Mouse (Mus musculus): ENCODE data around the gene Gm28374. TPM values are rescaled to one million over a fixed set of nuclear protein-coding genes. Genes with fewer than 3 reads are reported as not detected.
A peak's percentile ranks its signal among the peaks of the same experiment; 100 is the strongest.
"Not testable (repeated sequence)": the region's sequence is repeated elsewhere in the genome, so short reads cannot be mapped to it uniquely, and the experiment has no call there.

Gm28374 gene
- total and polyA plus RNA-seq, 3 experiments, result 0.40 TPM; not detected in 2

- peak overlapping the region; percentile 38; the same call in 1 of the 2 replicates for H3K4me2 ChIP-seq (ENCODE audit: insufficient read depth, low read depth, poor library complexity, severe bottlenecking)
- H3K4me3 ChIP-seq (replicated peaks in 1 of 3; ENCODE audit: low read depth in 2 of 3, low read length in 2 of 3, poor library complexity in 1 of 3); H3K9me3 ChIP-seq (replicated peaks; ENCODE audit: low read length); dilution Hi-C loops (cut with MboI; ENCODE audit: extremely low pct_ligation_motif_present, extremely low pct_unique_long_range_greater_than_20kb, low sequenced_read_pairs); H3K27ac ChIP-seq (ENCODE audit: insufficient read depth, low read depth); H3K27me3 ChIP-seq (replicated peaks); in situ Hi-C loops (cut with MboI; ENCODE audit: low pct_ligation_motif_present, low pct_unique_long_range_greater_than_20kb, low sequenced_read_pairs): not testable (repeated sequence)
- peaks cover 22% of the 10 kb centered on the region for H3K79me2 ChIP-seq (replicated peaks; ENCODE audit: control insufficient read depth, extremely low read depth, insufficient read depth, poor library complexity, severe bottlenecking)
- peak; percentile 75; the same call in 1 of the 2 replicates for TF ChIP-seq IRF4 (IDR thresholded peaks at IDR 0.05; ENCODE audit: low read depth, low read length)
- peak; percentile 61 for TF ChIP-seq MYC (IDR thresholded peaks at IDR 0.05; ENCODE audit: low read depth, low read length)
- 0 out of 2 replicates have a peak, but pooled peaks have one; percentile 37 for TF ChIP-seq TBP (conservative IDR thresholded peaks at IDR 0.05; ENCODE audit: low read depth, low read length)
- peak; percentile 40; the same call in 1 of the 2 replicates for TF ChIP-seq JUN (IDR thresholded peaks at IDR 0.05; ENCODE audit: insufficient read depth, low read depth, low read length)
- peak; percentile 55 for TF ChIP-seq SIN3A (IDR thresholded peaks at IDR 0.05; ENCODE audit: low read length)
- peak; percentile 60 for TF ChIP-seq SMC3 (IDR thresholded peaks at IDR 0.05; ENCODE audit: low read depth, low read length)
- peak; percentile 78 for TF ChIP-seq RAD21 (IDR thresholded peaks at IDR 0.05; ENCODE audit: low read depth, low read length)
- TF ChIP-seq CTCF (conservative IDR thresholded peaks at IDR 0.05 in 1 of 2, IDR thresholded peaks at IDR 0.05 in 1 of 2; ENCODE audit: low read depth in 2 of 2, low read length in 2 of 2), result peak in 1 of 2 experiments; percentile 76; a peak in 3 of 4 replicates
- peak; percentile 76 for TF ChIP-seq JUND (conservative IDR thresholded peaks at IDR 0.05; ENCODE audit: low read depth, low read length)
- peak; percentile 68 for DNase-seq (ENCODE audit: extremely low read depth)
- H3K9ac ChIP-seq (ENCODE audit: insufficient read depth, low read depth), result 0 out of 2 replicates have a peak overlapping the region, but pooled peaks have one; percentile 3
- H3K4me1 ChIP-seq (ENCODE audit: control insufficient read depth in 1 of 2, insufficient read depth in 2 of 2), result peaks cover 14 to 37% of the 10 kb centered on the region in 2 experiments
- peaks cover 8 to 11% of the 10 kb centered on the region in 2 experiments for H3K36me3 ChIP-seq (replicated peaks in 1 of 2; ENCODE audit: control insufficient read depth in 1 of 2, insufficient read depth in 1 of 2, low read length in 1 of 2)
Measured at GRCm38 (mm10) chr19:6044102-6044501, 38.0 kb downstream of the Gm28374 start.

DNA sequence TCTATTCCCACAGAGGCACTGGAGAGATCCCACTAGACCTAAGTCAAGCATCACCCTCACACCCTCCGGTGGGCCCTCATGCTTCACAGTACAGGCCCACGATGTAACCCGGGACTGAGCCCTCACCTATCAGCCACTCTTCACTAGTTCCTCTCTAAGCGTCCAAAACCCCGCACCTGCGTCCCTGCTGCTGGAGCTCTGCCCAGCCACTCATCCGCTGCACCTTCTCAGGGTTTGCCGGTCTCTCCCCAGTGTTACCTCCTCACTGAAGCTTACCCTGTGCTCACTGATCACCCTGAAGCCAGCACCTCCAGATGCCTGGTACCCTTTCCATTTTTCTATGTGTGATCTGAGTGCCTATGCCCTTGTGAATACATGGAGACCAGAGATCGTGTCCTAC is 39.8 kb downstream of the Gm28374 start:
- dilution Hi-C loops (cut with MboI; ENCODE audit: extremely low pct_ligation_motif_present, extremely low pct_unique_long_range_greater_than_20kb, low sequenced_read_pairs), result no loop called here

DNA sequence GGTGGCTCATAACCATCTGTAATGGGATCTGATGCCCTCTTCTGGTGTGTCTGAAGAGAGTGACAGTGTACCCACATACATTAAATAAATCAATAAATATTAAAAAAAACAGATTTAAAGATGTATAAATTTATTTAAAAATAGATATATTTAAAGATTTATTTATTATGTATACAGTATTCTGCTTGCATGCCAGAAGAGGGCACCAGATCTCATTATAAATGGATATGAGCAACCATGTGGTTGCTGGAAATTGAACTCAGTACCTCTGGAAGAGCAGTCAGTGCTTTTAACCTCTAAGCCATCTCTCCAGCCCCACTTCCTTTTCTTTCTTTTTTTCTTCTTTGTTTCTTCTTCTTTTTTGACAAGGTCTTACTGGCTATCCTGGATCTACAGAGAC is 42.1 kb downstream of the Gm28374 start:
- Histone ChIP-seq H3K36me3 (replicated peaks in 1 of 2; ENCODE audit: control insufficient read depth in 1 of 2, insufficient read depth in 1 of 2, low read length in 1 of 2) (no peaks in the 10 kb centered on the region), H3K4me2 (ENCODE audit: insufficient read depth, low read depth, poor library complexity, severe bottlenecking) (no peak overlapping the region), H3K27me3 (replicated peaks) (no peaks in the 10 kb centered on the region), H3K4me1 (ENCODE audit: control insufficient read depth in 1 of 2, insufficient read depth in 2 of 2) (peaks cover 12 to 30% of the 10 kb centered on the region in 2 experiments), H3K79me2 (replicated peaks; ENCODE audit: control insufficient read depth, extremely low read depth, insufficient read depth, poor library complexity, severe bottlenecking) (peaks cover 2% of the 10 kb centered on the region), H3K9ac (ENCODE audit: insufficient read depth, low read depth) (no peak overlapping the region), H3K27ac (ENCODE audit: insufficient read depth, low read depth) (no peak overlapping the region), H3K9me3 (replicated peaks; ENCODE audit: low read length) (no peaks in the 10 kb centered on the region), H3K4me3 (replicated peaks in 1 of 3; ENCODE audit: low read depth in 2 of 3, low read length in 2 of 3, poor library complexity in 1 of 3) (no peak overlapping the region)
- in situ Hi-C loops (cut with MboI; ENCODE audit: low pct_ligation_motif_present, low pct_unique_long_range_greater_than_20kb, low sequenced_read_pairs), result no loop called here
- dilution Hi-C loops (cut with MboI; ENCODE audit: extremely low pct_ligation_motif_present, extremely low pct_unique_long_range_greater_than_20kb, low sequenced_read_pairs), result no loop called here
- no peak for DNase-seq (ENCODE audit: extremely low read depth)
- TF ChIP-seq PAX5 (IDR thresholded peaks at IDR 0.05; ENCODE audit: low read length), result no peak
- TF ChIP-seq SIN3A (IDR thresholded peaks at IDR 0.05; ENCODE audit: low read length), result no peak
- TF ChIP-seq MYC (IDR thresholded peaks at IDR 0.05; ENCODE audit: low read depth, low read length), result peak; percentile 81
- no peak for TF ChIP-seq TCF12 (IDR thresholded peaks at IDR 0.05; ENCODE audit: low read depth, low read length)
- TF ChIP-seq NELFE (IDR thresholded peaks at IDR 0.05; ENCODE audit: low read depth, low read length), result no peak
- no peak for TF ChIP-seq IRF4 (IDR thresholded peaks at IDR 0.05; ENCODE audit: low read depth, low read length)
- TF ChIP-seq KAT2A (IDR thresholded peaks at IDR 0.05; ENCODE audit: insufficient replicate concordance, low read length), result no peak
- TF ChIP-seq SMC3 (IDR thresholded peaks at IDR 0.05; ENCODE audit: low read depth, low read length), result no peak
- no peak for TF ChIP-seq ZMIZ1 (IDR thresholded peaks at IDR 0.05; ENCODE audit: low read depth, low read length)
- no peak for TF ChIP-seq USF1 (IDR thresholded peaks at IDR 0.05; ENCODE audit: low read depth, low read length)
- TF ChIP-seq RAD21 (IDR thresholded peaks at IDR 0.05; ENCODE audit: low read depth, low read length), result peak; percentile 21
- TF ChIP-seq NRF1 (IDR thresholded peaks at IDR 0.05; ENCODE audit: low read depth, low read length), result no peak
- TF ChIP-seq CHD2 (IDR thresholded peaks at IDR 0.05; ENCODE audit: low read length), result no peak
- no peak for TF ChIP-seq E2F4 (IDR thresholded peaks at IDR 0.05; ENCODE audit: insufficient replicate concordance, low read depth, low read length)
- TF ChIP-seq UBTF (IDR thresholded peaks at IDR 0.05; ENCODE audit: low read depth, low read length), result no peak
- no peak for TF ChIP-seq MAFK (IDR thresholded peaks at IDR 0.05; ENCODE audit: insufficient replicate concordance, low read length)
- no peak for TF ChIP-seq POLR2AphosphoS2 (IDR thresholded peaks at IDR 0.05; ENCODE audit: low read depth, low read length)

More for the DNA sequence above, 39.8 kb downstream of the Gm28374 start:
- TF ChIP-seq ZC3H11A (IDR thresholded peaks at IDR 0.05; ENCODE audit: low read depth, low read length) (no peak), SMC3 (IDR thresholded peaks at IDR 0.05; ENCODE audit: low read depth, low read length) (no peak), USF1 (IDR thresholded peaks at IDR 0.05; ENCODE audit: low read depth, low read length) (no peak), TBP (conservative IDR thresholded peaks at IDR 0.05; ENCODE audit: low read depth, low read length) (no peak), MYC (IDR thresholded peaks at IDR 0.05; ENCODE audit: low read depth, low read length) (no peak), ZNF384 (IDR thresholded peaks at IDR 0.05; ENCODE audit: low read depth, low read length) (no peak), CTCF (conservative IDR thresholded peaks at IDR 0.05 in 1 of 2, IDR thresholded peaks at IDR 0.05 in 1 of 2; ENCODE audit: low read depth in 2 of 2, low read length in 2 of 2) (no peak), UBTF (IDR thresholded peaks at IDR 0.05; ENCODE audit: low read depth, low read length) (no peak), RAD21 (IDR thresholded peaks at IDR 0.05; ENCODE audit: low read depth, low read length) (no peak), CHD1 (IDR thresholded peaks at IDR 0.05; ENCODE audit: low read depth, low read length) (no peak)
- DNase-seq (ENCODE audit: extremely low read depth), result no peak
- Histone ChIP-seq H3K9me3 (replicated peaks; ENCODE audit: low read length) (no peaks in the 10 kb centered on the region), H3K36me3 (replicated peaks in 1 of 2; ENCODE audit: control insufficient read depth in 1 of 2, insufficient read depth in 1 of 2, low read length in 1 of 2) (no peaks in the 10 kb centered on the region), H3K4me1 (ENCODE audit: control insufficient read depth in 1 of 2, insufficient read depth in 2 of 2) (peaks cover 12 to 35% of the 10 kb centered on the region in 2 experiments), H3K27me3 (replicated peaks) (no peaks in the 10 kb centered on the region), H3K4me3 (replicated peaks in 1 of 3; ENCODE audit: low read depth in 2 of 3, low read length in 2 of 3, poor library complexity in 1 of 3) (no peak overlapping the region), H3K79me2 (replicated peaks; ENCODE audit: control insufficient read depth, extremely low read depth, insufficient read depth, poor library complexity, severe bottlenecking) (peaks cover 10% of the 10 kb centered on the region), H3K9ac (ENCODE audit: insufficient read depth, low read depth) (no peak overlapping the region), H3K27ac (ENCODE audit: insufficient read depth, low read depth) (no peak overlapping the region), H3K4me2 (ENCODE audit: insufficient read depth, low read depth, poor library complexity, severe bottlenecking) (no peak overlapping the region)
- in situ Hi-C loops (cut with MboI; ENCODE audit: low pct_ligation_motif_present, low pct_unique_long_range_greater_than_20kb, low sequenced_read_pairs), result no loop called here

Measured in CH12.LX (cell line).